Mouse (Mus musculus) retina, embryonic 14.5 days (tissue): Measurements from ENCODE around the gene Gm20792.
"Not testable (repeated sequence)": the region's sequence is repeated elsewhere in the genome, so short reads cannot be mapped to it uniquely, and the experiment has no call there.

Experiments used
- DNase-seq: peaks from one replicate; pipeline ENCODE4 v3.0.0-alpha.2; 2015; ENCODE audit warnings: low spot score

Gm20792 gene

GRCm38 (mm10) chrY:48311555-48311954 lies at the start of gene Gm20792:
Gm20792 (plus strand) TSS chrY:48311855.
- not testable (repeated sequence) for DNase-seq
